Mouse (Mus musculus): ENCODE results near the gene Ppp1r13b.

GRCm38 (mm10) chr12:111790090-111790489 lies 117.8 kb downstream of the Ppp1r13b start:
- TF ChIP-seq GATA1 (IDR thresholded peaks at IDR 0.05; ENCODE audit: low read length) (no peak), TAL1 (IDR thresholded peaks at IDR 0.05; ENCODE audit: low read length) (no peak)
